Mouse (Mus musculus) forebrain, embryonic 11.5 days (tissue): ENCODE data around the gene Sorcs3. TPM values are rescaled to one million over a fixed set of nuclear protein-coding genes. Genes with fewer than 3 reads are reported as not detected.

Experiments used
- ATAC-seq: fragments of 200-750 bp; cut with Nextera tagmentation; replicated peaks from 2 replicates; pipeline ENCODE4 v1.8.0; 2017; ENCODE audit warnings: moderate TSS enrichment; ENCODE audit not compliant: low FRiP score
- DNase-seq: peaks from one replicate; pipeline ENCODE4 v3.0.0-alpha.2; 2017; ENCODE audit warnings: low spot score
- H3K27ac ChIP-seq: fragments of 300-500 bp; sonication (generic); 2 replicates; pipeline ENCODE4 v1.5.1; 2014; ENCODE audit warnings: low read depth, low read length
- H3K27me3 ChIP-seq: fragments of 300-500 bp; sonication (generic); 2 replicates; pipeline ENCODE4 v1.6.1; 2014; ENCODE audit warnings: mild to moderate bottlenecking, low read length, mixed read lengths; ENCODE audit not compliant: control insufficient read depth, insufficient read depth
- H3K36me3 ChIP-seq: fragments of 300-500 bp; sonication (generic); 2 replicates; pipeline ENCODE4 v1.6.1; 2014; ENCODE audit warnings: mild to moderate bottlenecking, low read length, moderate library complexity, mixed read lengths; ENCODE audit not compliant: control insufficient read depth, insufficient read depth
- H3K4me1 ChIP-seq: fragments of 300-500 bp; sonication (generic); replicated peaks from 2 replicates; pipeline ENCODE4 v1.6.1; 2014; ENCODE audit warnings: low read length, mixed read lengths; ENCODE audit not compliant: control insufficient read depth, insufficient read depth
- H3K4me2 ChIP-seq: fragments of 300-500 bp; sonication (generic); 2 replicates; pipeline ENCODE4 v1.6.1; 2014; ENCODE audit warnings: low read depth, mild to moderate bottlenecking, low read length, moderate library complexity, mixed read lengths; ENCODE audit not compliant: severe bottlenecking
- H3K4me3 ChIP-seq: fragments of 300-500 bp; sonication (generic); 2 replicates; pipeline ENCODE4 v1.5.1; 2014; ENCODE audit warnings: low read depth, low read length
- H3K9ac ChIP-seq: fragments of 300-500 bp; sonication (generic); 2 replicates; pipeline ENCODE4 v1.6.1; 2014; ENCODE audit warnings: low read length
- H3K9me3 ChIP-seq: fragments of 300-500 bp; sonication (generic); 2 replicates; pipeline ENCODE4 v1.6.1; 2016; ENCODE audit warnings: low read length, mixed read lengths; ENCODE audit not compliant: control insufficient read depth
- WGBS: fragments of 180-500 bp; shearing (Covaris S2); extraction: QIAGEN DNeasy Blood & Tissue Kit; methylation state at CpG from one replicate; pipeline ENCODE4 v1.1.7; 2014; 5-methylcytosine and 5-hydroxymethylcytosine counted together
- polyA plus RNA-seq: library from polyadenylated mRNA; unstranded; fragments of >200 nt; fragmentation: Nextera tagmentation; extraction: Ambion mirVana; gene quantifications from 2 replicates; pipeline ENCODE4 v1.2.1, GENCODE M21; 2014

Sorcs3 gene
- polyA plus RNA-seq, 1 experiment from 2014 or later: 2.1 TPM

- no peak for ATAC-seq
- H3K9me3 ChIP-seq: no peaks in the 10 kb centered on the region
- 61% methylated on average over 2 of the region's 2 CpGs for WGBS
- H3K36me3 ChIP-seq: no peaks in the 10 kb centered on the region
- no peak overlapping the region for H3K4me2 ChIP-seq
- no peak overlapping the region for H3K27ac ChIP-seq
- no peaks in the 10 kb centered on the region for H3K27me3 ChIP-seq
- no peak for DNase-seq
- no peak overlapping the region for H3K4me3 ChIP-seq
- H3K4me1 ChIP-seq: no peaks in the 10 kb centered on the region
- H3K9ac ChIP-seq: no peak overlapping the region
Observed at GRCm38 (mm10) chr19:48686369-48686768, 480.5 kb downstream of the Sorcs3 start.

GRCm38 (mm10) chr19:48700111-48700658, 494.4 kb downstream of the Sorcs3 start:
- DNase-seq (no peak), ATAC-seq (no peak)
- Histone ChIP-seq H3K36me3 (no peaks in the 10 kb centered on the region), H3K27me3 (no peaks in the 10 kb centered on the region), H3K27ac (no peak overlapping the region), H3K9ac (no peak overlapping the region), H3K9me3 (no peaks in the 10 kb centered on the region), H3K4me2 (no peak overlapping the region), H3K4me1 (no peaks in the 10 kb centered on the region), H3K4me3 (no peak overlapping the region)
- WGBS: 80% methylated on average over 6 of the region's 6 CpGs

- WGBS: 97% methylated on average over 2 of the region's 2 CpGs
- peaks cover 2% of the 10 kb centered on the region; the same call in 1 of the 2 replicates for H3K4me1 ChIP-seq
- no peak overlapping the region for H3K27ac ChIP-seq
- no peaks in the 10 kb centered on the region for H3K27me3 ChIP-seq
- H3K36me3 ChIP-seq: no peaks in the 10 kb centered on the region
- H3K4me2 ChIP-seq: no peak overlapping the region
- DNase-seq (no peak), ATAC-seq (no peak)
- H3K9me3 ChIP-seq: no peaks in the 10 kb centered on the region
- H3K9ac ChIP-seq: no peak overlapping the region
- no peak overlapping the region for H3K4me3 ChIP-seq
Observed at GRCm38 (mm10) chr19:48703763-48704162, 497.9 kb downstream of the Sorcs3 start.

- 13% methylated on average over 1 of the region's 1 CpGs for WGBS
- Histone ChIP-seq H3K27ac (no peak overlapping the region), H3K4me1 (peaks cover 2% of the 10 kb centered on the region; the same call in 1 of the 2 replicates), H3K4me2 (no peak overlapping the region), H3K9me3 (no peaks in the 10 kb centered on the region), H3K9ac (no peak overlapping the region), H3K27me3 (no peaks in the 10 kb centered on the region), H3K4me3 (no peak overlapping the region), H3K36me3 (no peaks in the 10 kb centered on the region)
- ATAC-seq (peak; percentile 42; the same call in 1 of the 2 replicates), DNase-seq (no peak)
Observed at GRCm38 (mm10) chr19:48706267-48706923, 500.6 kb downstream of the Sorcs3 start.

GRCm38 (mm10) chr19:48706924-48707320, 501.1 kb downstream of the Sorcs3 start:
- no peak overlapping the region for H3K4me2 ChIP-seq
- H3K4me3 ChIP-seq: no peak overlapping the region
- WGBS: 93% methylated on average over 1 of the region's 1 CpGs
- H3K36me3 ChIP-seq: no peaks in the 10 kb centered on the region
- no peaks in the 10 kb centered on the region for H3K27me3 ChIP-seq
- H3K27ac ChIP-seq: no peak overlapping the region
- peaks cover 2% of the 10 kb centered on the region; the same call in 1 of the 2 replicates for H3K4me1 ChIP-seq
- DNase-seq: no peak
- no peak overlapping the region for H3K9ac ChIP-seq
- H3K9me3 ChIP-seq: no peaks in the 10 kb centered on the region
- ATAC-seq: no peak

- Histone ChIP-seq H3K4me3 (no peak overlapping the region), H3K4me2 (no peak overlapping the region), H3K36me3 (no peaks in the 10 kb centered on the region), H3K27ac (no peak overlapping the region), H3K9ac (no peak overlapping the region), H3K4me1 (peaks cover 3% of the 10 kb centered on the region; the same call in 1 of the 2 replicates), H3K27me3 (no peaks in the 10 kb centered on the region; the same call in 1 of the 2 replicates), H3K9me3 (no peaks in the 10 kb centered on the region)
- ATAC-seq: 0 out of 2 replicates have a peak, but pooled peaks have one; percentile 21
- no peak for DNase-seq
- 34% methylated on average over 6 of the region's 6 CpGs for WGBS
Observed at GRCm38 (mm10) chr19:48725851-48726419, 520.1 kb downstream of the Sorcs3 start.

GRCm38 (mm10) chr19:48727048-48727447, 521.2 kb downstream of the Sorcs3 start:
- no peaks in the 10 kb centered on the region for H3K36me3 ChIP-seq
- no peaks in the 10 kb centered on the region; the same call in 1 of the 2 replicates for H3K27me3 ChIP-seq
- H3K4me1 ChIP-seq: peaks cover 3% of the 10 kb centered on the region; the same call in 1 of the 2 replicates
- ATAC-seq (no peak), DNase-seq (no peak)
- H3K27ac ChIP-seq: no peak overlapping the region
- H3K9ac ChIP-seq: no peak overlapping the region
- no peak overlapping the region for H3K4me2 ChIP-seq
- H3K9me3 ChIP-seq: no peaks in the 10 kb centered on the region
- 30% methylated on average over 3 of the region's 3 CpGs for WGBS
- H3K4me3 ChIP-seq: no peak overlapping the region

GRCm38 (mm10) chr19:48727601-48728000, 521.8 kb downstream of the Sorcs3 start:
- ATAC-seq (no peak), DNase-seq (no peak)
- Histone ChIP-seq H3K9me3 (no peaks in the 10 kb centered on the region), H3K9ac (no peak overlapping the region), H3K27me3 (no peaks in the 10 kb centered on the region; the same call in 1 of the 2 replicates), H3K36me3 (no peaks in the 10 kb centered on the region), H3K4me2 (no peak overlapping the region), H3K27ac (no peak overlapping the region), H3K4me3 (no peak overlapping the region), H3K4me1 (peaks cover 3% of the 10 kb centered on the region; the same call in 1 of the 2 replicates)
- WGBS: 92% methylated on average over 5 of the region's 5 CpGs
